Mouse (Mus musculus) hindbrain, embryonic 16.5 days (tissue): ENCODE results near the gene Srsf2. TPM values are rescaled to one million over a fixed set of nuclear protein-coding genes. Genes with fewer than 3 reads are reported as not detected.
A peak's percentile ranks its signal among the peaks of the same experiment; 100 is the strongest.

ENCODE experiments used
- ATAC-seq: fragments of 200-750 bp; cut with Nextera tagmentation; 2 replicates; pipeline ENCODE4 v1.8.0; 2017; ENCODE audit warnings: moderate TSS enrichment, moderate library complexity
- H3K27ac ChIP-seq: fragments of 300-500 bp; sonication (generic); 2 replicates; pipeline ENCODE4 v1.5.1; 2014; ENCODE audit warnings: low read depth, mild to moderate bottlenecking, control low read depth, low read length, moderate library complexity
- H3K27me3 ChIP-seq: fragments of 300-500 bp; sonication (generic); replicated peaks from 2 replicates; pipeline ENCODE4 v1.6.1; 2014; ENCODE audit warnings: low read length; ENCODE audit not compliant: control insufficient read depth, insufficient read depth
- H3K36me3 ChIP-seq: fragments of 300-500 bp; sonication (generic); 2 replicates; pipeline ENCODE4 v1.6.1; 2014; ENCODE audit warnings: mild to moderate bottlenecking, low read length, moderate library complexity, mixed read lengths; ENCODE audit not compliant: control insufficient read depth, insufficient read depth
- H3K4me1 ChIP-seq: fragments of 300-500 bp; sonication (generic); 2 replicates; pipeline ENCODE4 v1.6.1; 2014; ENCODE audit warnings: low read depth, low read length; ENCODE audit not compliant: control insufficient read depth, insufficient read depth
- H3K4me2 ChIP-seq: fragments of 300-500 bp; sonication (generic); 2 replicates; pipeline ENCODE4 v1.6.1; 2014; ENCODE audit warnings: mild to moderate bottlenecking, low read length, control low read depth, moderate library complexity
- H3K4me3 ChIP-seq: fragments of 300-500 bp; sonication (generic); 2 replicates; pipeline ENCODE4 v1.5.1; 2014; ENCODE audit warnings: mild to moderate bottlenecking, low read length, control low read depth, moderate library complexity
- H3K9ac ChIP-seq: fragments of 300-500 bp; sonication (generic); 2 replicates; pipeline ENCODE4 v1.6.1; 2014; ENCODE audit warnings: low read depth, mild to moderate bottlenecking, control low read depth, low read length, moderate library complexity
- H3K9me3 ChIP-seq: fragments of 300-500 bp; sonication (generic); 2 replicates; pipeline ENCODE4 v1.6.1; 2014; ENCODE audit warnings: mild to moderate bottlenecking, low read length, moderate library complexity; ENCODE audit not compliant: control insufficient read depth
- WGBS: fragments of 180-500 bp; shearing (Covaris S2); extraction: QIAGEN DNeasy Blood & Tissue Kit; methylation state at CpG from one replicate; pipeline ENCODE4 v1.1.7; 2014; 5-methylcytosine and 5-hydroxymethylcytosine counted together
- polyA plus RNA-seq: library from polyadenylated mRNA; unstranded; fragments of >200 nt; fragmentation: Nextera tagmentation; extraction: Ambion mirVana; gene quantifications from 2 replicates; pipeline ENCODE4 v1.2.1, GENCODE M21; 2015

The Srsf2 gene
- polyA plus RNA-seq, 1 experiment from 2014 or later, result 469 TPM

- H3K9me3 ChIP-seq, result no peaks in the 10 kb centered on the region
- no peak overlapping the region for H3K9ac ChIP-seq
- H3K27ac ChIP-seq, result no peak overlapping the region
- no peak overlapping the region for H3K4me2 ChIP-seq
- no peaks in the 10 kb centered on the region for H3K4me1 ChIP-seq
- no peak overlapping the region for H3K4me3 ChIP-seq
- ATAC-seq, result no peak
- no peaks in the 10 kb centered on the region for H3K27me3 ChIP-seq
- 87% methylated on average over 10 of the region's 10 CpGs for WGBS
- H3K36me3 ChIP-seq, result peaks cover 38% of the 10 kb centered on the region
Measured at GRCm38 (mm10) chr11:116864444-116864843, 11.6 kb upstream of the Srsf2 start.

DNA sequence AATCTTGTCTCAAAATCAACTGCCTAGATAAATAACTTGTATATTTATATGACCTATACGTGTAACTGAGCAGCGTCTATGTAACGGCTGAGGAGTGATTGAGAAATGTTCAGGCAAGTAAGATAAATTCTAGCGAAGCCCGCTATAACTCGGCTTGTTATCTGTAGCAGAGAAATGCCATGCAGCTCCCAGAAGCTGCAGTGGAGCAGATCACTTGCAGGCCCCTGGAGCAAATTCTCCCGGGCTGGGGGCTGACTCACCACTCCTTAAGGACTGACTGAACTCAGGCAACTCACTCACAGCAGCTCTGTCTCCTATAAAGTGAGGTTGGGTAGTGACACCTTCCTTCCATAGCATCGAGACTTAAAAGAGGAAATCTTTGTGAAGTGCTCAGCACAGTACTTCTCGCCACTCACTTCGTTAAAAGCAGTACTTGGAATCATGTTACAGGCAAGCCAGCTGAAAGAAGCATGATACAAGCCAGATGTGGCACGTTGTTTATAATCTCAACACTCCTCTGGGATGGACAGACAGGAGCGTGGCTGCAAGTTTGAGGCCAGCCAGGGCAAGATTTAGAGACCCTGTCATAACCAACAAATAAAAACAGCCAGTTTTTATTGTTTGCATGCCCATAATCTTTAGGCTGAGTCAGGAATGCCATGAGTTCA, 4.4 kb upstream of the Srsf2 start:
- H3K9me3 ChIP-seq, result no peaks in the 10 kb centered on the region
- H3K36me3 ChIP-seq, result peaks cover 25% of the 10 kb centered on the region
- H3K4me1 ChIP-seq, result peaks cover 14% of the 10 kb centered on the region
- no peak for ATAC-seq
- H3K27me3 ChIP-seq, result no peaks in the 10 kb centered on the region
- H3K4me3 ChIP-seq, result no peak overlapping the region
- H3K9ac ChIP-seq, result no peak overlapping the region
- no peak overlapping the region for H3K27ac ChIP-seq
- no peak overlapping the region for H3K4me2 ChIP-seq
- 87% methylated on average over 12 of the region's 12 CpGs for WGBS

DNA sequence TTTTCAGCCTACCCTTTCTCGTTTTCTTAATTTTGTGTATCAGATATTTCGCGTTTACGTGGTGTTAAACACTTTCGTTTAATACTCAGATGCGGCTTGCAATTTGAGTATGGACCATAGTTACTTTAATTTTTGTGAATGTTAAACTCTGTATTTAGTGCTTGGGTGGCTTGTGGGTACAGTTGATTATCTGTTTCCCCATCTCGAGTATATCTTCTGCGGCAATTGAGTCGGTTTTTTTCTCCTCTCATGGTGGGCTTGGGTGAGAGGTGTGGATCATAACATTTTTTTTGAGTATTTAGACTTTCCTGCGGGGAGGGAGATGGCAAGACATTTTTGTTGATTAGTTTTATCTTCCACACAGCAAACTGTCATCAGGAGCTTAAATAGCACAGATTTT, 1.4 kb upstream of the Srsf2 start:
- Histone ChIP-seq H3K9me3 (no peaks in the 10 kb centered on the region), H3K9ac (peak overlapping the region; percentile 73), H3K4me1 (peaks cover 30% of the 10 kb centered on the region), H3K4me2 (peak overlapping the region; percentile 72), H3K27me3 (no peaks in the 10 kb centered on the region), H3K27ac (peak overlapping the region; percentile 98), H3K36me3 (peaks cover 7% of the 10 kb centered on the region), H3K4me3 (peak overlapping the region; percentile 97)
- WGBS, result 45% methylated on average over 10 of the region's 10 CpGs
- ATAC-seq, result no peak

- Histone ChIP-seq H3K36me3 (peaks cover 4% of the 10 kb centered on the region; the same call in 1 of the 2 replicates), H3K4me1 (peaks cover 30% of the 10 kb centered on the region), H3K27me3 (no peaks in the 10 kb centered on the region), H3K9ac (peak overlapping the region; percentile 73), H3K4me2 (peak overlapping the region; percentile 72), H3K27ac (peak overlapping the region; percentile 98), H3K9me3 (no peaks in the 10 kb centered on the region), H3K4me3 (peak overlapping the region; percentile 97)
- 0% methylated on average over 36 of the region's 36 CpGs for WGBS
- peak; percentile 92 for ATAC-seq
Measured at GRCm38 (mm10) chr11:116853512-116853928, 626 bp upstream of the Srsf2 start.

GRCm38 (mm10) chr11:116852291-116852890, 503 bp downstream of the Srsf2 start, which contains the start of gene Mfsd11:
Gene Mfsd11, plus strand, starts transcription at chr11:116852440.
- peak within 1 kb of the TSS; percentile 97 for H3K9ac ChIP-seq
- H3K9me3 ChIP-seq, result no peaks in the 10 kb centered on the region
- peak within 1 kb of the TSS; percentile 97 for H3K4me3 ChIP-seq
- peak within 1 kb of the TSS; percentile 98 for H3K27ac ChIP-seq
- peaks cover 30% of the 10 kb centered on the region for H3K4me1 ChIP-seq
- WGBS, result under 1% methylated on average over 54 of the region's 91 CpGs
- H3K4me2 ChIP-seq, result peak within 1 kb of the TSS; percentile 93
- H3K27me3 ChIP-seq, result no peaks in the 10 kb centered on the region
- peaks cover 5% of the 10 kb centered on the region; the same call in 1 of the 2 replicates for H3K36me3 ChIP-seq
- ATAC-seq, result peak; percentile 40

DNA sequence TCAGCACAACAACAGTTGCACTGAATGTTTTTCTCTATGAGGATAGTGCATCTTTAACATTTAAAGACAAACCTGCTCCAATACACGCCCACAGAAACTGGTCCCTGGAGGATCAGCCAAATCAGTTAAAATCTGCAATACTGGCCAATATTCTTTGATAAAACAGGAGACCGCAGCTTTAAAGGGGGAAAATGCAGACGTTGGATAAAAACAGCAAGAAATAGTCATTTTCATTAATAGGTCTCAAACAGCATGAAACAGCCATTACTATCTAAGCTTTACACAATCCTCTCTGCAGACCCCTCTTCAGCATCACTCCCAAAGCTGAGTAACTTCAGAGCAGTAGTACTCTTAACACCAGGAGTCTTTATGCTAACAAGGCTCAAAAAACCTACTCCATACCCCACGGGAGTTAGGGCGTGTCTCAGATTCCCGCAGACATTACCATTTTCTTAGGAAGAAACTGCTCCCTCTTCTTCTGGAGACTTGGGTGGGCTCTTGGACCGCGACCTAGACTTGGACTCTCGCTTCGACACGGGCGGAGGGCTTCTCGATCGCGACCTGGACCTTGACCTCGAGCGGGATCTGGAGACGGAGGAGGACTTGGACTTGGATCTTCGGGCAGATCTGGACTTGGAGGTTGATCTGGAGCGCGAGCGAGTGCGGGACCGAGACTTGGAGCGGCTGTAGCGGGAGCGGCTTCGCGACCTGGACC, 1.2 kb downstream of the Srsf2 start:
- Histone ChIP-seq H3K27ac (peak overlapping the region; percentile 98), H3K36me3 (peaks cover 8% of the 10 kb centered on the region; the same call in 1 of the 2 replicates), H3K4me1 (peaks cover 30% of the 10 kb centered on the region), H3K27me3 (no peaks in the 10 kb centered on the region), H3K9ac (peak overlapping the region; percentile 97), H3K4me3 (peak overlapping the region; percentile 97), H3K4me2 (peak overlapping the region; percentile 93), H3K9me3 (no peaks in the 10 kb centered on the region)
- 0% methylated on average over 29 of the region's 29 CpGs for WGBS
- no peak for ATAC-seq

- H3K36me3 ChIP-seq, result peaks cover 8% of the 10 kb centered on the region; the same call in 1 of the 2 replicates
- H3K4me1 ChIP-seq, result peaks cover 30% of the 10 kb centered on the region
- H3K9ac ChIP-seq, result peak overlapping the region; percentile 97
- H3K4me2 ChIP-seq, result peak overlapping the region; percentile 93
- H3K27ac ChIP-seq, result no peak overlapping the region; the same call in 1 of the 2 replicates
- ATAC-seq, result no peak
- 35% methylated on average over 6 of the region's 6 CpGs for WGBS
- H3K9me3 ChIP-seq, result no peaks in the 10 kb centered on the region
- H3K4me3 ChIP-seq, result peak overlapping the region; percentile 97
- no peaks in the 10 kb centered on the region for H3K27me3 ChIP-seq
Measured at GRCm38 (mm10) chr11:116850833-116851477, 1.9 kb downstream of the Srsf2 start.

DNA sequence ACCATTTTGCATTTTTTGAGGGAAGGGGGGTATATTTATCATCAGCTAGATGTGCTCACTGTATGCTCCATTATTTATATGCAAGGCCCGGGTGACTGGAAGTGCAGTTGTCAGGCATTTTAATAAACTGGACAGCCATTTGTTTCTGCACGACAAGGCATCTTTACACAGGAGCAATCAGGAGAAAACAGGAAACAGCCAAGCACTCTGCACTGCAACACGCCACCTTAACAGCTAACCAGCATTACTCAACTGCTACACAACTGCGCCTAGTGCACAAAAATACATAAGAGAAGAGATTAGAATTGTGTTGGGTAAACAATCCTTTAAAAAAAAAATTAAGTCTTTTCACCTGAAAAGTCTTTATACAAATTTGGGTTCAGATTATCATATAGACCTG, 2.8 kb downstream of the Srsf2 start:
- Histone ChIP-seq H3K4me1 (peaks cover 25% of the 10 kb centered on the region), H3K4me2 (peak overlapping the region; percentile 37), H3K27me3 (no peaks in the 10 kb centered on the region), H3K36me3 (peaks cover 8% of the 10 kb centered on the region; the same call in 1 of the 2 replicates), H3K27ac (no peak overlapping the region), H3K9ac (no peak overlapping the region), H3K4me3 (no peak overlapping the region), H3K9me3 (no peaks in the 10 kb centered on the region)
- WGBS, result 50% methylated on average over 4 of the region's 4 CpGs
- no peak for ATAC-seq
